26 mouse cellular contexts compared by ENCODE assay signal in genomic region chr6:99310171-99310500, GRCm38 (mm10).
A peak's percentile ranks its signal among the peaks of the same experiment; 100 is the strongest.
DNase-seq lines count a peak whose midpoint lies in the region; ATAC-seq lines count a peak whose summit lies in the region.
"Had no signal": no experiment of that assay in that cellular context is flagged by ENCODE, and none has a peak within 500 bp of the region (broad histone marks: within the 10 kb centered on the region; RNA-seq: fewer than 3 reads in every experiment).

No protein-coding gene starts in this region.

- H3K27ac ChIP-seq in forebrain, embryonic 12.5 days, result no peak overlapping the region
- H3K27ac ChIP-seq in forebrain, embryonic 16.5 days (ENCODE audit: low read length), result no peak overlapping the region
- H3K27ac ChIP-seq in neural tube, embryonic 15.5 days (replicated peaks), result no peak overlapping the region
- H3K27ac ChIP-seq: embryonic facial prominence, embryonic 12.5 days; embryonic facial prominence, embryonic 15.5 days; heart, adult 2 months; heart, embryonic 10.5 days; heart, embryonic 13.5 days; hindbrain, embryonic 14.5 days; hindbrain, postnatal 0 days had no signal

- H3K4me2 ChIP-seq in forebrain, embryonic 12.5 days, result no peak overlapping the region
- H3K4me2 ChIP-seq in forebrain, embryonic 16.5 days (ENCODE audit: low read length), result no peak overlapping the region
- no peak overlapping the region for H3K4me2 ChIP-seq in neural tube, embryonic 15.5 days
- H3K4me2 ChIP-seq: embryonic facial prominence, embryonic 12.5 days; embryonic facial prominence, embryonic 15.5 days; heart, embryonic 13.5 days; hindbrain, embryonic 14.5 days had no signal

- H3K36me3 ChIP-seq in forebrain, embryonic 12.5 days (replicated peaks), result 0 out of 2 replicates have a peak, but pooled peaks cover 3% of the 10 kb centered on the region
- no peaks in the 10 kb centered on the region for H3K36me3 ChIP-seq in forebrain, embryonic 16.5 days (ENCODE audit: control insufficient read depth, insufficient read depth)
- no peaks in the 10 kb centered on the region for H3K36me3 ChIP-seq in neural tube, embryonic 15.5 days
- H3K36me3 ChIP-seq: embryonic facial prominence, embryonic 12.5 days; embryonic facial prominence, embryonic 15.5 days; heart, embryonic 10.5 days had no signal

- no peak overlapping the region for H3K4me3 ChIP-seq in forebrain, embryonic 12.5 days (replicated peaks)
- H3K4me3 ChIP-seq in forebrain, embryonic 16.5 days (replicated peaks; ENCODE audit: low read length), result no peak overlapping the region
- H3K4me3 ChIP-seq in neural tube, embryonic 15.5 days (replicated peaks), result no peak overlapping the region
- H3K4me3 ChIP-seq: embryonic facial prominence, embryonic 12.5 days; embryonic facial prominence, embryonic 15.5 days; heart, adult 2 months; heart, embryonic 10.5 days; heart, embryonic 13.5 days had no signal

- H3K27me3 ChIP-seq in forebrain, embryonic 12.5 days, result no peaks in the 10 kb centered on the region
- H3K27me3 ChIP-seq in forebrain, embryonic 16.5 days (replicated peaks; ENCODE audit: control insufficient read depth, insufficient read depth, low read length), result no peaks in the 10 kb centered on the region
- no peaks in the 10 kb centered on the region for H3K27me3 ChIP-seq in neural tube, embryonic 15.5 days (replicated peaks)
- H3K27me3 ChIP-seq: embryonic facial prominence, embryonic 12.5 days; embryonic facial prominence, embryonic 15.5 days; heart, embryonic 13.5 days had no signal

- H3K4me1 ChIP-seq in forebrain, embryonic 12.5 days, result peaks cover 22% of the 10 kb centered on the region
- H3K4me1 ChIP-seq in forebrain, embryonic 16.5 days (replicated peaks; ENCODE audit: control insufficient read depth, insufficient read depth, low read length), result peaks cover 9% of the 10 kb centered on the region
- H3K4me1 ChIP-seq in neural tube, embryonic 15.5 days, result no peaks in the 10 kb centered on the region
- H3K4me1 ChIP-seq: embryonic facial prominence, embryonic 12.5 days; embryonic facial prominence, embryonic 15.5 days had no signal

- 35% methylated on average over 3 of the region's 3 CpGs for WGBS in forebrain, embryonic 12.5 days
- WGBS in forebrain, embryonic 16.5 days, result 25% methylated on average over 3 of the region's 3 CpGs
- 18% methylated on average over 3 of the region's 3 CpGs for WGBS in neural tube, embryonic 15.5 days

- no peak overlapping the region for H3K9ac ChIP-seq in forebrain, embryonic 12.5 days
- no peak overlapping the region for H3K9ac ChIP-seq in forebrain, embryonic 16.5 days (replicated peaks; ENCODE audit: low read depth, low read length)
- H3K9ac ChIP-seq in neural tube, embryonic 15.5 days (replicated peaks), result no peak overlapping the region
- H3K9ac ChIP-seq: embryonic facial prominence, embryonic 12.5 days; embryonic facial prominence, embryonic 15.5 days; heart, embryonic 13.5 days; hindbrain, embryonic 14.5 days had no signal

- no peaks in the 10 kb centered on the region for H3K9me3 ChIP-seq in forebrain, embryonic 12.5 days
- H3K9me3 ChIP-seq in forebrain, embryonic 16.5 days (ENCODE audit: control insufficient read depth, low read length), result no peaks in the 10 kb centered on the region
- no peaks in the 10 kb centered on the region for H3K9me3 ChIP-seq in neural tube, embryonic 15.5 days (replicated peaks)
- H3K9me3 ChIP-seq: embryonic facial prominence, embryonic 12.5 days; embryonic facial prominence, embryonic 15.5 days; G1E; heart, embryonic 10.5 days; heart, embryonic 13.5 days had no signal

- 0 out of 2 replicates have a peak, but pooled peaks have one; percentile 20 for ATAC-seq in forebrain, embryonic 12.5 days (ENCODE audit: low FRiP score)
- ATAC-seq in forebrain, embryonic 16.5 days, result no peak
- ATAC-seq in neural tube, embryonic 15.5 days (ENCODE audit: low FRiP score), result no peak
- ATAC-seq: hindbrain, postnatal 0 days had no signal

- DNase-seq in ES-CJ7 (ENCODE audit: low read depth, low spot score) (peak; percentile 52), ZHBTc4 (ENCODE audit: low read depth, low spot score) (peak; percentile 61)
- peak; percentile 64 for DNase-seq in retina, embryonic 14.5 days (ENCODE audit: low spot score)
- DNase-seq in frontal cortex, postnatal 14 days (ENCODE audit: low spot score in 2 of 2), result no peak
- no peak for DNase-seq in urinary bladder, postnatal 36 days (ENCODE audit: low spot score in 2 of 2)
- DNase-seq: adrenal gland, adult 2 months; adrenal gland, postnatal 14 days; cerebellum, adult 18-20 months; cerebellum, adult 9-10 months; cerebellum, postnatal 14 days; gastrocnemius, postnatal 10 days; gastrocnemius, postnatal 36 days; heart, adult 2 months; heart, postnatal 14 days; heart, postnatal 4 days; kidney, adult 11 months had no signal

Comparison
In these comparisons a context has a peak if more than half of its experiments do, and no peak if none do; other contexts are left out.
1. DNase-seq: peak in ES-CJ7 (single experiment), ZHBTc4 (single experiment) and retina, embryonic 14.5 days (single experiment); none in frontal cortex, postnatal 14 days (0 of 2) and urinary bladder, postnatal 36 days (0 of 2).